Mouse (Mus musculus): ENCODE results near the gene Cplx2. TPM values are rescaled to one million over a fixed set of nuclear protein-coding genes. Genes with fewer than 3 reads are reported as not detected.

Cplx2 gene
- polyA plus RNA-seq, 1 experiment from 2014 or later: 0.23 TPM

Other genes starting within 250 kb of the Cplx2 start
- 0.07 TPM in 1 of 2 replicates, not detected in the other for gene Hrh2, start 179.2 kb upstream of the Cplx2 start, polyA plus RNA-seq (2015; fragmentation: Nextera tagmentation; extraction: Ambion mirVana)
- 67.5 and 69.2 TPM in 2 replicates for gene Thoc3, start 97.5 kb downstream of the Cplx2 start, polyA plus RNA-seq (2015; fragmentation: Nextera tagmentation; extraction: Ambion mirVana)
- gene Simc1, start 132.4 kb downstream of the Cplx2 start, polyA plus RNA-seq (2015; fragmentation: Nextera tagmentation; extraction: Ambion mirVana): 2.3 and 2.5 TPM in 2 replicates
- 53.0 and 60.1 TPM in 2 replicates for gene 4833439L19Rik, start 194.1 kb downstream of the Cplx2 start, polyA plus RNA-seq (2015; fragmentation: Nextera tagmentation; extraction: Ambion mirVana)
- 9.0 and 9.2 TPM in 2 replicates for gene Arl10, start 203.7 kb downstream of the Cplx2 start, polyA plus RNA-seq (2015; fragmentation: Nextera tagmentation; extraction: Ambion mirVana)
- gene Nop16, start 218.7 kb downstream of the Cplx2 start, polyA plus RNA-seq (2015; fragmentation: Nextera tagmentation; extraction: Ambion mirVana): 74.9 and 84.5 TPM in 2 replicates
- 117 and 118 TPM in 2 replicates for gene Higd2a, start 218.9 kb downstream of the Cplx2 start, polyA plus RNA-seq (2015; fragmentation: Nextera tagmentation; extraction: Ambion mirVana)
- gene Cltb, start 240.0 kb downstream of the Cplx2 start, polyA plus RNA-seq (2015; fragmentation: Nextera tagmentation; extraction: Ambion mirVana): 51.0 and 54.2 TPM in 2 replicates

All from liver, embryonic 13.5 days (tissue).